Mouse (Mus musculus) embryo, embryonic 10.5 days (tissue): Measurements from ENCODE around the gene Tent4b.
A peak's percentile ranks its signal among the peaks of the same experiment; 100 is the strongest.
"Not testable (repeated sequence)": the region's sequence is repeated elsewhere in the genome, so short reads cannot be mapped to it uniquely, and the experiment has no call there.

Experiments used
- DNase-seq: peaks from one replicate; pipeline ENCODE4 v3.0.0-alpha.2; 2015; ENCODE audit warnings: low spot score

The Tent4b gene

GRCm38 (mm10) chr8:88198945-88199571 lies at the start of gene Tent4b:
Gene Tent4b (plus strand): TSS chr8:88199213.
- DNase-seq = peak; percentile 91

GRCm38 (mm10) chr8:88150910-88151371 lies 48.1 kb upstream of the Tent4b start:
- no peak for DNase-seq

GRCm38 (mm10) chr8:88160237-88160995 lies 38.6 kb upstream of the Tent4b start:
- DNase-seq = no peak

GRCm38 (mm10) chr8:88161439-88161838 lies 37.6 kb upstream of the Tent4b start:
- peak; percentile 82 for DNase-seq

- no peak for DNase-seq
Measured at GRCm38 (mm10) chr8:88175264-88175663, 23.7 kb upstream of the Tent4b start.

GRCm38 (mm10) chr8:88177291-88177690 lies 21.7 kb upstream of the Tent4b start:
- DNase-seq = no peak

GRCm38 (mm10) chr8:88183121-88183520 lies 15.9 kb upstream of the Tent4b start:
- DNase-seq = no peak

- DNase-seq = no peak
Measured at GRCm38 (mm10) chr8:88184914-88185313, 14.1 kb upstream of the Tent4b start.

GRCm38 (mm10) chr8:88185716-88186115 lies 13.3 kb upstream of the Tent4b start:
- DNase-seq = no peak

GRCm38 (mm10) chr8:88197328-88197727 lies 1.7 kb upstream of the Tent4b start:
- no peak for DNase-seq

- DNase-seq = no peak
Measured at GRCm38 (mm10) chr8:88198551-88198944, 465 bp upstream of the Tent4b start.

GRCm38 (mm10) chr8:88199700-88200601 lies 938 bp downstream of the Tent4b start:
- peak; percentile 56 for DNase-seq

GRCm38 (mm10) chr8:88200724-88201495 lies 1.9 kb downstream of the Tent4b start:
- no peak for DNase-seq

- no peak for DNase-seq
Measured at GRCm38 (mm10) chr8:88201641-88202040, 2.6 kb downstream of the Tent4b start.

GRCm38 (mm10) chr8:88206016-88206415 lies 7.0 kb downstream of the Tent4b start:
- DNase-seq = no peak

- no peak for DNase-seq
Measured at GRCm38 (mm10) chr8:88207121-88207821, 8.3 kb downstream of the Tent4b start.

- DNase-seq = not testable (repeated sequence)
Measured at GRCm38 (mm10) chr8:88209930-88210827, 11.2 kb downstream of the Tent4b start.

- no peak for DNase-seq
Measured at GRCm38 (mm10) chr8:88221353-88221752, 22.3 kb downstream of the Tent4b start.

GRCm38 (mm10) chr8:88225358-88225757 lies 26.3 kb downstream of the Tent4b start:
- DNase-seq = peak; percentile 67

- DNase-seq = peak; percentile 5
Measured at GRCm38 (mm10) chr8:88227851-88228250, 28.8 kb downstream of the Tent4b start.
